Mouse (Mus musculus): ENCODE results near the gene Tnfrsf11a. TPM values are rescaled to one million over a fixed set of nuclear protein-coding genes. Genes with fewer than 3 reads are reported as not detected.
"Not testable (repeated sequence)": the region's sequence is repeated elsewhere in the genome, so short reads cannot be mapped to it uniquely, and the experiment has no call there.

The Tnfrsf11a gene
- polyA plus RNA-seq, 1 experiment from 2014 or later, result 0.31 TPM

- 85% methylated on average over 6 of the region's 6 CpGs for WGBS
Observed at GRCm38 (mm10) chr1:105794670-105795069, 14.2 kb downstream of the Tnfrsf11a start.

GRCm38 (mm10) chr1:105795705-105796104 is 15.2 kb downstream of the Tnfrsf11a start:
- no peak for ATAC-seq (ENCODE audit: low FRiP score)

More at GRCm38 (mm10) chr1:105794670-105795069, 14.2 kb downstream of the Tnfrsf11a start:
- ATAC-seq (ENCODE audit: low FRiP score), result no peak
- no peak overlapping the region for H3K9ac ChIP-seq
- H3K27me3 ChIP-seq, result no peaks in the 10 kb centered on the region
- peaks cover 4% of the 10 kb centered on the region; the same call in 1 of the 2 replicates for H3K9me3 ChIP-seq
- no peaks in the 10 kb centered on the region for H3K36me3 ChIP-seq
- H3K4me2 ChIP-seq, result no peak overlapping the region
- no peak overlapping the region for H3K4me3 ChIP-seq
- H3K27ac ChIP-seq, result no peak overlapping the region
- H3K4me1 ChIP-seq (replicated peaks), result no peaks in the 10 kb centered on the region

GRCm38 (mm10) chr1:105800570-105800969 is 20.1 kb downstream of the Tnfrsf11a start:
- no peak overlapping the region for H3K4me2 ChIP-seq
- no peak overlapping the region for H3K9ac ChIP-seq
- no peaks in the 10 kb centered on the region for H3K4me1 ChIP-seq (replicated peaks)
- peaks cover 4% of the 10 kb centered on the region; the same call in 1 of the 2 replicates for H3K9me3 ChIP-seq
- 89% methylated on average over 6 of the region's 6 CpGs for WGBS
- no peak for ATAC-seq (ENCODE audit: low FRiP score)
- no peaks in the 10 kb centered on the region for H3K27me3 ChIP-seq
- H3K36me3 ChIP-seq, result no peaks in the 10 kb centered on the region
- H3K27ac ChIP-seq, result no peak overlapping the region
- no peak overlapping the region for H3K4me3 ChIP-seq

More at GRCm38 (mm10) chr1:105795705-105796104, 15.2 kb downstream of the Tnfrsf11a start:
- H3K9ac ChIP-seq, result no peak overlapping the region
- H3K9me3 ChIP-seq, result peaks cover 4% of the 10 kb centered on the region; the same call in 1 of the 2 replicates
- H3K27me3 ChIP-seq, result no peaks in the 10 kb centered on the region
- no peak overlapping the region for H3K27ac ChIP-seq
- no peak overlapping the region for H3K4me3 ChIP-seq
- no peaks in the 10 kb centered on the region for H3K4me1 ChIP-seq (replicated peaks)
- H3K4me2 ChIP-seq, result no peak overlapping the region
- 93% methylated on average over 4 of the region's 4 CpGs for WGBS
- no peaks in the 10 kb centered on the region for H3K36me3 ChIP-seq

- H3K4me2 ChIP-seq, result no peak overlapping the region
- no peaks in the 10 kb centered on the region for H3K9me3 ChIP-seq
- no peak for ATAC-seq (ENCODE audit: low FRiP score)
- H3K27me3 ChIP-seq, result no peaks in the 10 kb centered on the region
- H3K4me1 ChIP-seq (replicated peaks), result no peaks in the 10 kb centered on the region
- no peak overlapping the region for H3K9ac ChIP-seq
- H3K27ac ChIP-seq, result no peak overlapping the region
- no peak overlapping the region for H3K4me3 ChIP-seq
- H3K36me3 ChIP-seq, result no peaks in the 10 kb centered on the region
Observed at GRCm38 (mm10) chr1:105801252-105801651, 20.7 kb downstream of the Tnfrsf11a start.

- H3K27me3 ChIP-seq, result no peaks in the 10 kb centered on the region
- no peak overlapping the region for H3K4me3 ChIP-seq
- no peak overlapping the region for H3K9ac ChIP-seq
- H3K9me3 ChIP-seq, result no peaks in the 10 kb centered on the region
- no peak for ATAC-seq (ENCODE audit: low FRiP score)
- H3K4me1 ChIP-seq (replicated peaks), result no peaks in the 10 kb centered on the region
- 73% methylated on average over 6 of the region's 6 CpGs for WGBS
- no peaks in the 10 kb centered on the region for H3K36me3 ChIP-seq
- no peak overlapping the region for H3K27ac ChIP-seq
- no peak overlapping the region for H3K4me2 ChIP-seq
Observed at GRCm38 (mm10) chr1:105802941-105803340, 22.4 kb downstream of the Tnfrsf11a start.

- no peaks in the 10 kb centered on the region for H3K36me3 ChIP-seq
- H3K4me1 ChIP-seq (replicated peaks), result no peaks in the 10 kb centered on the region
- H3K4me3 ChIP-seq, result no peak overlapping the region
- no peak overlapping the region for H3K9ac ChIP-seq
- H3K27me3 ChIP-seq, result no peaks in the 10 kb centered on the region
- WGBS, result 84% methylated on average over 3 of the region's 3 CpGs
- no peak overlapping the region for H3K4me2 ChIP-seq
- no peak overlapping the region for H3K27ac ChIP-seq
- H3K9me3 ChIP-seq, result no peaks in the 10 kb centered on the region
- ATAC-seq (ENCODE audit: low FRiP score), result no peak
Observed at GRCm38 (mm10) chr1:105804285-105804684, 23.8 kb downstream of the Tnfrsf11a start.

- Histone ChIP-seq H3K9ac (no peak overlapping the region), H3K36me3 (no peaks in the 10 kb centered on the region), H3K27ac (no peak overlapping the region), H3K27me3 (no peaks in the 10 kb centered on the region), H3K4me3 (no peak overlapping the region), H3K9me3 (no peaks in the 10 kb centered on the region), H3K4me2 (no peak overlapping the region), H3K4me1 (replicated peaks) (no peaks in the 10 kb centered on the region)
- 86% methylated on average over 4 of the region's 4 CpGs for WGBS
- no peak for ATAC-seq (ENCODE audit: low FRiP score)
Observed at GRCm38 (mm10) chr1:105805565-105805964, 25.0 kb downstream of the Tnfrsf11a start.

GRCm38 (mm10) chr1:105807028-105807722 is 26.7 kb downstream of the Tnfrsf11a start:
- Histone ChIP-seq H3K36me3 (no peaks in the 10 kb centered on the region), H3K4me1 (replicated peaks) (no peaks in the 10 kb centered on the region), H3K4me2 (no peak overlapping the region), H3K27me3 (no peaks in the 10 kb centered on the region), H3K9me3 (no peaks in the 10 kb centered on the region), H3K27ac (no peak overlapping the region), H3K9ac (no peak overlapping the region), H3K4me3 (no peak overlapping the region)
- 93% methylated on average over 10 of the region's 10 CpGs for WGBS
- no peak for ATAC-seq (ENCODE audit: low FRiP score)

- H3K4me2 ChIP-seq; ATAC-seq (ENCODE audit: low FRiP score): not testable (repeated sequence)
Observed at GRCm38 (mm10) chr1:105812027-105812426, 31.5 kb downstream of the Tnfrsf11a start.

GRCm38 (mm10) chr1:105812960-105813708 is 32.6 kb downstream of the Tnfrsf11a start:
- H3K9ac ChIP-seq, result no peak overlapping the region
- no peak overlapping the region for H3K4me3 ChIP-seq
- 0 out of 2 replicates have a peak, but pooled peaks cover 4% of the 10 kb centered on the region for H3K4me1 ChIP-seq (replicated peaks)
- H3K9me3 ChIP-seq, result no peaks in the 10 kb centered on the region
- H3K27ac ChIP-seq, result no peak overlapping the region
- no peaks in the 10 kb centered on the region for H3K27me3 ChIP-seq
- WGBS, result 77% methylated on average over 20 of the region's 20 CpGs
- H3K36me3 ChIP-seq, result no peaks in the 10 kb centered on the region
- H3K4me2 ChIP-seq, result no peak overlapping the region
- ATAC-seq (ENCODE audit: low FRiP score), result no peak; the same call in 1 of the 2 replicates

More at GRCm38 (mm10) chr1:105812027-105812426, 31.5 kb downstream of the Tnfrsf11a start:
- H3K9ac ChIP-seq; H3K9me3 ChIP-seq; H3K27ac ChIP-seq; H3K4me1 ChIP-seq (replicated peaks); H3K36me3 ChIP-seq; H3K27me3 ChIP-seq; H3K4me3 ChIP-seq: not testable (repeated sequence)

- no peaks in the 10 kb centered on the region for H3K27me3 ChIP-seq
- H3K27ac ChIP-seq, result no peak overlapping the region
- no peak overlapping the region for H3K4me3 ChIP-seq
- 81% methylated on average over 11 of the region's 11 CpGs for WGBS
- H3K4me1 ChIP-seq (replicated peaks), result 0 out of 2 replicates have a peak, but pooled peaks cover 4% of the 10 kb centered on the region
- H3K4me2 ChIP-seq, result no peak overlapping the region
- peak; percentile 61; the same call in 1 of the 2 replicates for ATAC-seq (ENCODE audit: low FRiP score)
- H3K9me3 ChIP-seq, result no peaks in the 10 kb centered on the region
- no peak overlapping the region for H3K9ac ChIP-seq
- H3K36me3 ChIP-seq, result no peaks in the 10 kb centered on the region
Observed at GRCm38 (mm10) chr1:105813709-105814061, 33.2 kb downstream of the Tnfrsf11a start.

GRCm38 (mm10) chr1:105814402-105815270 is 34.1 kb downstream of the Tnfrsf11a start:
- no peaks in the 10 kb centered on the region for H3K9me3 ChIP-seq
- H3K36me3 ChIP-seq, result no peaks in the 10 kb centered on the region
- 55% methylated on average over 14 of the region's 14 CpGs for WGBS
- ATAC-seq (ENCODE audit: low FRiP score), result no peak
- 0 out of 2 replicates have a peak, but pooled peaks cover 4% of the 10 kb centered on the region for H3K4me1 ChIP-seq (replicated peaks)
- H3K4me2 ChIP-seq, result no peak overlapping the region
- no peak overlapping the region for H3K27ac ChIP-seq
- H3K4me3 ChIP-seq, result no peak overlapping the region
- no peak overlapping the region for H3K9ac ChIP-seq
- H3K27me3 ChIP-seq, result no peaks in the 10 kb centered on the region

Data from hindbrain, embryonic 13.5 days (tissue).